Mouse (Mus musculus) spleen, adult 10 weeks (tissue): ENCODE results near the gene 1700080O16Rik. TPM values are rescaled to one million over a fixed set of nuclear protein-coding genes. Genes with fewer than 3 reads are reported as not detected.

Source experiments
- polyA plus RNA-seq: library from polyadenylated mRNA; stranded (reverse); fragments of 350-450 nt; fragmentation: Illumina TruSeq; extraction: RNeasy Lipid Tissue Mini Kit (QIAGEN cat#74804); gene quantifications from one replicate; pipeline ENCODE4 v1.2.3, GENCODE M21; 2015; ENCODE audit warnings: low replicate concordance; ENCODE audit not compliant: insufficient read depth

1700080O16Rik gene
- polyA plus RNA-seq, result not detected

DNA sequence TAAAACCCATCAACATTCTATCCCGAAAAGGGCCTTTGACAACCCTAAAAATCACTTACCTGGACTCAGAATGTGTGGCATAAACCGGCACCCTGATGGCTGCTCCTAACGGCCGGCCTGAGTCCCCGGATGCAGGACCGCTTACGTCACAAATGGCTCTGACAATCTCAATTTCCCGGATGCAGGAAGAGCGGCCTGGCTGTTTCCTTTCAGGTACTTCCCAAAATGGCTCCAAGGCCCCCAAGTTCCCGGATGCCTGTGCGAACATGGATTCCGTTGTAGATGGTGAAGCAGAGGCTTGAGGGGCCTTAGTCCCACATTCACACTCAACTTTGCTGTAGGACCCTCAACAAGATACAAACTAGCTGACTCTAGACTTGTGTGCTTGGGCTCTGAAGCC lies at the start of gene 1700080O16Rik:
Gene 1700080O16Rik, minus strand, starts transcription at position 101 of the 400 bp plus-strand sequence.

Other genes starting within 250 kb of the 1700080O16Rik start
- not detected for gene Usp26, start 171.5 kb downstream of the 1700080O16Rik start, polyA plus RNA-seq
- gene Gpc4, start 192.5 kb upstream of the 1700080O16Rik start, polyA plus RNA-seq, result 5.5 TPM